Mouse (Mus musculus): ENCODE measurements around the gene Hmgxb4. TPM values are rescaled to one million over a fixed set of nuclear protein-coding genes. Genes with fewer than 3 reads are reported as not detected.

Gene Hmgxb4
- polyA plus RNA-seq, 1 experiment from 2014 or later = 37.7 TPM

- Histone ChIP-seq H3K27me3 (no peaks in the 10 kb centered on the region), H3K9ac (no peak overlapping the region), H3K27ac (replicated peaks) (no peak overlapping the region), H3K4me2 (no peak overlapping the region), H3K4me3 (no peak overlapping the region), H3K4me1 (replicated peaks) (no peaks in the 10 kb centered on the region), H3K36me3 (0 out of 2 replicates have a peak, but pooled peaks cover 4% of the 10 kb centered on the region), H3K9me3 (no peaks in the 10 kb centered on the region)
- no peak for ATAC-seq (ENCODE audit: low FRiP score, low read depth)
- 91% methylated on average over 4 of the region's 4 CpGs for WGBS
Observed at GRCm38 (mm10) chr8:75053342-75053741, 60.2 kb downstream of the Hmgxb4 start.

- Histone ChIP-seq H3K27me3 (no peaks in the 10 kb centered on the region), H3K9ac (no peak overlapping the region), H3K27ac (replicated peaks) (no peak overlapping the region), H3K4me1 (replicated peaks) (no peaks in the 10 kb centered on the region), H3K36me3 (0 out of 2 replicates have a peak, but pooled peaks cover 4% of the 10 kb centered on the region), H3K9me3 (no peaks in the 10 kb centered on the region), H3K4me3 (no peak overlapping the region), H3K4me2 (no peak overlapping the region)
- no peak for ATAC-seq (ENCODE audit: low FRiP score, low read depth)
- WGBS = 98% methylated on average over 2 of the region's 2 CpGs
Observed at GRCm38 (mm10) chr8:75055673-75056072, 62.5 kb downstream of the Hmgxb4 start.

GRCm38 (mm10) chr8:75060022-75060421 is 66.9 kb downstream of the Hmgxb4 start:
- ATAC-seq (ENCODE audit: low FRiP score, low read depth) = no peak
- H3K36me3 ChIP-seq = peaks cover 11% of the 10 kb centered on the region; the same call in 1 of the 2 replicates
- H3K27me3 ChIP-seq = no peaks in the 10 kb centered on the region
- H3K9me3 ChIP-seq = no peaks in the 10 kb centered on the region
- no peaks in the 10 kb centered on the region for H3K4me1 ChIP-seq (replicated peaks)
- H3K4me2 ChIP-seq = no peak overlapping the region
- no peak overlapping the region for H3K9ac ChIP-seq
- WGBS = 87% methylated on average over 6 of the region's 6 CpGs
- no peak overlapping the region for H3K4me3 ChIP-seq
- H3K27ac ChIP-seq (replicated peaks) = no peak overlapping the region

- no peak overlapping the region for H3K27ac ChIP-seq (replicated peaks)
- H3K4me1 ChIP-seq (replicated peaks) = no peaks in the 10 kb centered on the region
- H3K9me3 ChIP-seq = no peaks in the 10 kb centered on the region
- no peak overlapping the region for H3K4me3 ChIP-seq
- H3K27me3 ChIP-seq = no peaks in the 10 kb centered on the region
- peaks cover 14% of the 10 kb centered on the region; the same call in 1 of the 2 replicates for H3K36me3 ChIP-seq
- 90% methylated on average over 2 of the region's 2 CpGs for WGBS
- ATAC-seq (ENCODE audit: low FRiP score, low read depth) = no peak
- no peak overlapping the region for H3K4me2 ChIP-seq
- H3K9ac ChIP-seq = no peak overlapping the region
Observed at GRCm38 (mm10) chr8:75060815-75061214, 67.7 kb downstream of the Hmgxb4 start.

- Histone ChIP-seq H3K9me3 (no peaks in the 10 kb centered on the region), H3K36me3 (peaks cover 9% of the 10 kb centered on the region; the same call in 1 of the 2 replicates), H3K27me3 (no peaks in the 10 kb centered on the region), H3K4me1 (replicated peaks) (no peaks in the 10 kb centered on the region), H3K27ac (replicated peaks) (no peak overlapping the region), H3K9ac (no peak overlapping the region), H3K4me3 (no peak overlapping the region), H3K4me2 (no peak overlapping the region)
- no peak for ATAC-seq (ENCODE audit: low FRiP score, low read depth)
- 86% methylated on average over 3 of the region's 3 CpGs for WGBS
Observed at GRCm38 (mm10) chr8:75063290-75063689, 70.1 kb downstream of the Hmgxb4 start.

GRCm38 (mm10) chr8:75064790-75065189 is 71.6 kb downstream of the Hmgxb4 start:
- no peak overlapping the region for H3K27ac ChIP-seq (replicated peaks)
- no peaks in the 10 kb centered on the region for H3K9me3 ChIP-seq
- no peak overlapping the region for H3K4me2 ChIP-seq
- peaks cover 9% of the 10 kb centered on the region; the same call in 1 of the 2 replicates for H3K36me3 ChIP-seq
- H3K4me1 ChIP-seq (replicated peaks) = no peaks in the 10 kb centered on the region
- H3K27me3 ChIP-seq = no peaks in the 10 kb centered on the region
- 93% methylated on average over 3 of the region's 3 CpGs for WGBS
- no peak overlapping the region for H3K4me3 ChIP-seq
- ATAC-seq (ENCODE audit: low FRiP score, low read depth) = no peak
- H3K9ac ChIP-seq = no peak overlapping the region

- Histone ChIP-seq H3K4me1 (replicated peaks) (no peaks in the 10 kb centered on the region), H3K9me3 (no peaks in the 10 kb centered on the region), H3K4me3 (no peak overlapping the region), H3K4me2 (no peak overlapping the region), H3K9ac (no peak overlapping the region), H3K27me3 (no peaks in the 10 kb centered on the region), H3K27ac (replicated peaks) (no peak overlapping the region), H3K36me3 (peaks cover 9% of the 10 kb centered on the region; the same call in 1 of the 2 replicates)
- WGBS = 85% methylated on average over 6 of the region's 6 CpGs
- ATAC-seq (ENCODE audit: low FRiP score, low read depth) = no peak
Observed at GRCm38 (mm10) chr8:75067287-75067686, 74.1 kb downstream of the Hmgxb4 start.

GRCm38 (mm10) chr8:75070297-75070696 is 77.1 kb downstream of the Hmgxb4 start:
- H3K27me3 ChIP-seq = no peaks in the 10 kb centered on the region
- no peak overlapping the region for H3K27ac ChIP-seq (replicated peaks)
- 80% methylated on average over 1 of the region's 1 CpGs for WGBS
- no peak overlapping the region for H3K9ac ChIP-seq
- no peaks in the 10 kb centered on the region for H3K4me1 ChIP-seq (replicated peaks)
- no peaks in the 10 kb centered on the region for H3K36me3 ChIP-seq
- no peak overlapping the region for H3K4me2 ChIP-seq
- H3K4me3 ChIP-seq = no peak overlapping the region
- no peak for ATAC-seq (ENCODE audit: low FRiP score, low read depth)
- no peaks in the 10 kb centered on the region for H3K9me3 ChIP-seq

GRCm38 (mm10) chr8:75071627-75072346 is 78.6 kb downstream of the Hmgxb4 start:
- Histone ChIP-seq H3K4me2 (no peak overlapping the region), H3K9me3 (no peaks in the 10 kb centered on the region), H3K27me3 (no peaks in the 10 kb centered on the region), H3K9ac (no peak overlapping the region), H3K36me3 (no peaks in the 10 kb centered on the region), H3K4me1 (replicated peaks) (no peaks in the 10 kb centered on the region), H3K4me3 (no peak overlapping the region), H3K27ac (replicated peaks) (no peak overlapping the region)
- ATAC-seq (ENCODE audit: low FRiP score, low read depth) = peak; percentile 88
- 26% methylated on average over 4 of the region's 4 CpGs for WGBS

GRCm38 (mm10) chr8:75074876-75075275 is 81.7 kb downstream of the Hmgxb4 start:
- 79% methylated on average over 1 of the region's 1 CpGs for WGBS
- H3K4me2 ChIP-seq = no peak overlapping the region
- H3K36me3 ChIP-seq = no peaks in the 10 kb centered on the region
- H3K9me3 ChIP-seq = no peaks in the 10 kb centered on the region
- no peak for ATAC-seq (ENCODE audit: low FRiP score, low read depth)
- H3K27me3 ChIP-seq = no peaks in the 10 kb centered on the region
- no peak overlapping the region for H3K4me3 ChIP-seq
- H3K4me1 ChIP-seq (replicated peaks) = no peaks in the 10 kb centered on the region
- no peak overlapping the region for H3K9ac ChIP-seq
- H3K27ac ChIP-seq (replicated peaks) = no peak overlapping the region

GRCm38 (mm10) chr8:75078215-75078614 is 85.1 kb downstream of the Hmgxb4 start:
- H3K9ac ChIP-seq = no peak overlapping the region
- H3K4me1 ChIP-seq (replicated peaks) = no peaks in the 10 kb centered on the region
- no peaks in the 10 kb centered on the region for H3K27me3 ChIP-seq
- no peak for ATAC-seq (ENCODE audit: low FRiP score, low read depth)
- no peak overlapping the region for H3K27ac ChIP-seq (replicated peaks)
- no peak overlapping the region for H3K4me3 ChIP-seq
- H3K9me3 ChIP-seq = no peaks in the 10 kb centered on the region
- WGBS = 92% methylated on average over 1 of the region's 1 CpGs
- H3K4me2 ChIP-seq = no peak overlapping the region
- H3K36me3 ChIP-seq = no peaks in the 10 kb centered on the region

GRCm38 (mm10) chr8:75078851-75079250 is 85.7 kb downstream of the Hmgxb4 start:
- Histone ChIP-seq H3K27ac (replicated peaks) (no peak overlapping the region), H3K27me3 (no peaks in the 10 kb centered on the region), H3K4me3 (no peak overlapping the region), H3K4me1 (replicated peaks) (peaks cover 3% of the 10 kb centered on the region; the same call in 1 of the 2 replicates), H3K4me2 (no peak overlapping the region), H3K36me3 (no peaks in the 10 kb centered on the region), H3K9ac (no peak overlapping the region), H3K9me3 (no peaks in the 10 kb centered on the region)
- ATAC-seq (ENCODE audit: low FRiP score, low read depth) = no peak
- 94% methylated on average over 9 of the region's 9 CpGs for WGBS

Data from hindbrain, embryonic 15.5 days (tissue).